Mouse (Mus musculus): ENCODE results near the gene Calm1. TPM values are rescaled to one million over a fixed set of nuclear protein-coding genes. Genes with fewer than 3 reads are reported as not detected.
A peak's percentile ranks its signal among the peaks of the same experiment; 100 is the strongest.

Calm1 gene
- total and polyA plus RNA-seq, 3 experiments: 450 to 750 (median 627) TPM

- no peak for DNase-seq (ENCODE audit: extremely low read depth)
- no peak overlapping the region for H3K4me2 ChIP-seq (ENCODE audit: insufficient read depth, low read depth, poor library complexity, severe bottlenecking)
- dilution Hi-C loops (cut with MboI; ENCODE audit: extremely low pct_ligation_motif_present, extremely low pct_unique_long_range_greater_than_20kb, low sequenced_read_pairs) (no loop called here), in situ Hi-C loops (cut with MboI; ENCODE audit: low pct_ligation_motif_present, low pct_unique_long_range_greater_than_20kb, low sequenced_read_pairs) (no loop called here)
- peaks cover 0 to 4% of the 10 kb centered on the region in 2 experiments; a peak in 1 of 4 replicates for H3K4me1 ChIP-seq (ENCODE audit: control insufficient read depth in 1 of 2, insufficient read depth in 2 of 2)
- H3K36me3 ChIP-seq (replicated peaks in 1 of 2; ENCODE audit: control insufficient read depth in 1 of 2, insufficient read depth in 1 of 2, low read length in 1 of 2): no peaks in the 10 kb centered on the region
- H3K9me3 ChIP-seq (replicated peaks; ENCODE audit: low read length): no peaks in the 10 kb centered on the region
- no peak for TF ChIP-seq MEF2A (IDR thresholded peaks at IDR 0.05; ENCODE audit: borderline replicate concordance, low read depth, low read length)
- no peak for TF ChIP-seq TBP (conservative IDR thresholded peaks at IDR 0.05; ENCODE audit: low read depth, low read length)
- TF ChIP-seq MAZ (IDR thresholded peaks at IDR 0.05; ENCODE audit: low read depth, low read length): no peak
- TF ChIP-seq MAX (IDR thresholded peaks at IDR 0.05; ENCODE audit: low read length): no peak
- no peak for TF ChIP-seq MAFK (IDR thresholded peaks at IDR 0.05; ENCODE audit: insufficient replicate concordance, low read length)
- no peak for TF ChIP-seq NELFE (IDR thresholded peaks at IDR 0.05; ENCODE audit: low read depth, low read length)
- TF ChIP-seq CTCF (conservative IDR thresholded peaks at IDR 0.05 in 1 of 2, IDR thresholded peaks at IDR 0.05 in 1 of 2; ENCODE audit: low read depth in 2 of 2, low read length in 2 of 2): no peak
- no peak for TF ChIP-seq CHD2 (IDR thresholded peaks at IDR 0.05; ENCODE audit: low read length)
- TF ChIP-seq KAT2A (IDR thresholded peaks at IDR 0.05; ENCODE audit: insufficient replicate concordance, low read length): no peak
- TF ChIP-seq UBTF (IDR thresholded peaks at IDR 0.05; ENCODE audit: low read depth, low read length): no peak
- no peak for TF ChIP-seq USF1 (IDR thresholded peaks at IDR 0.05; ENCODE audit: low read depth, low read length)
- no peak for TF ChIP-seq NRF1 (IDR thresholded peaks at IDR 0.05; ENCODE audit: low read depth, low read length)
- H3K9ac ChIP-seq (ENCODE audit: insufficient read depth, low read depth): no peak overlapping the region
- no peak overlapping the region for H3K27ac ChIP-seq (ENCODE audit: insufficient read depth, low read depth)
- H3K79me2 ChIP-seq (replicated peaks; ENCODE audit: control insufficient read depth, extremely low read depth, insufficient read depth, poor library complexity, severe bottlenecking): no peaks in the 10 kb centered on the region
- H3K4me3 ChIP-seq (replicated peaks in 1 of 3; ENCODE audit: low read depth in 2 of 3, low read length in 2 of 3, poor library complexity in 1 of 3): no peak overlapping the region
- no peaks in the 10 kb centered on the region for H3K27me3 ChIP-seq (replicated peaks)
Measured at GRCm38 (mm10) chr12:100176469-100177056, 22.7 kb upstream of the Calm1 start.

- H3K4me3 ChIP-seq (replicated peaks in 1 of 3; ENCODE audit: low read depth in 2 of 3, low read length in 2 of 3, poor library complexity in 1 of 3): no peak overlapping the region
- DNase-seq (ENCODE audit: extremely low read depth): no peak
- H3K36me3 ChIP-seq (replicated peaks in 1 of 2; ENCODE audit: control insufficient read depth in 1 of 2, insufficient read depth in 1 of 2, low read length in 1 of 2): no peaks in the 10 kb centered on the region
- no peak for TF ChIP-seq MAFK (IDR thresholded peaks at IDR 0.05; ENCODE audit: insufficient replicate concordance, low read length)
- TF ChIP-seq NELFE (IDR thresholded peaks at IDR 0.05; ENCODE audit: low read depth, low read length): no peak
- TF ChIP-seq EP300 (IDR thresholded peaks at IDR 0.05; ENCODE audit: low read length): peak; percentile 15; the same call in 1 of the 2 replicates
- TF ChIP-seq IRF4 (IDR thresholded peaks at IDR 0.05; ENCODE audit: low read depth, low read length): 0 out of 2 replicates have a peak, but pooled peaks have one; percentile 27
- no peak for TF ChIP-seq UBTF (IDR thresholded peaks at IDR 0.05; ENCODE audit: low read depth, low read length)
- no peak for TF ChIP-seq POLR2A (IDR thresholded peaks at IDR 0.05; ENCODE audit: low read depth, low read length)
- peak; percentile 68; the same call in 1 of the 2 replicates for TF ChIP-seq ZNF384 (IDR thresholded peaks at IDR 0.05; ENCODE audit: low read depth, low read length)
- no peak for TF ChIP-seq TBP (conservative IDR thresholded peaks at IDR 0.05; ENCODE audit: low read depth, low read length)
- no peak overlapping the region for H3K9ac ChIP-seq (ENCODE audit: insufficient read depth, low read depth)
- in situ Hi-C loops (cut with MboI; ENCODE audit: low pct_ligation_motif_present, low pct_unique_long_range_greater_than_20kb, low sequenced_read_pairs): no loop called here
- H3K27me3 ChIP-seq (replicated peaks): no peaks in the 10 kb centered on the region
- no peak overlapping the region for H3K27ac ChIP-seq (ENCODE audit: insufficient read depth, low read depth)
- dilution Hi-C loops (cut with MboI; ENCODE audit: extremely low pct_ligation_motif_present, extremely low pct_unique_long_range_greater_than_20kb, low sequenced_read_pairs): no loop called here
- peaks cover 0 to 8% of the 10 kb centered on the region in 2 experiments; a peak in 2 of 4 replicates for H3K4me1 ChIP-seq (ENCODE audit: control insufficient read depth in 1 of 2, insufficient read depth in 2 of 2)
- no peaks in the 10 kb centered on the region for H3K79me2 ChIP-seq (replicated peaks; ENCODE audit: control insufficient read depth, extremely low read depth, insufficient read depth, poor library complexity, severe bottlenecking)
- peak overlapping the region; percentile 32 for H3K4me2 ChIP-seq (ENCODE audit: insufficient read depth, low read depth, poor library complexity, severe bottlenecking)
- H3K9me3 ChIP-seq (replicated peaks; ENCODE audit: low read length): peaks cover 7% of the 10 kb centered on the region
Measured at GRCm38 (mm10) chr12:100178898-100179440, 20.3 kb upstream of the Calm1 start.
